Mouse (Mus musculus) myocyte (in vitro differentiated cells): ENCODE results near the gene 1700042G07Rik. TPM values are rescaled to one million over a fixed set of nuclear protein-coding genes. Genes with fewer than 3 reads are reported as not detected.
A peak's percentile ranks its signal among the peaks of the same experiment; 100 is the strongest.

Experiments used
- H3K27me3 ChIP-seq: one replicate; pipeline ENCODE4 v1.6.1; 2011; ENCODE audit not compliant: control insufficient read depth, insufficient read depth, insufficient read length
- H3K36me3 ChIP-seq: one replicate; pipeline ENCODE4 v1.6.1; 2011; ENCODE audit not compliant: control insufficient read depth, insufficient read depth
- H3K4me2 ChIP-seq: one replicate; pipeline ENCODE4 v1.6.1; 2011; ENCODE audit warnings: low read depth, control low read depth
- H3K4me3 ChIP-seq: one replicate; pipeline ENCODE4 v1.5.1; 2011; ENCODE audit warnings: mild to moderate bottlenecking, control low read depth, moderate library complexity
- H3K79me2 ChIP-seq: one replicate; pipeline ENCODE4 v1.6.1; 2011; ENCODE audit not compliant: control insufficient read depth, insufficient read depth
- H3ac ChIP-seq: one replicate; pipeline ENCODE4 v1.6.1; 2011; ENCODE audit not compliant: control insufficient read depth, insufficient read length
- CEBPB ChIP-seq: IDR thresholded peaks from 2 replicates; pipeline ENCODE4 v1.6.1; 2011; ENCODE audit warnings: mild to moderate bottlenecking, moderate library complexity; ENCODE audit not compliant: poor library complexity, insufficient read depth, severe bottlenecking
- E2F4 ChIP-seq: IDR thresholded peaks from one replicate; pipeline ENCODE4 v1.6.1; 2011; ENCODE audit warnings: mild to moderate bottlenecking, control low read depth, moderate library complexity; ENCODE audit not compliant: insufficient read depth
- MAX ChIP-seq: IDR thresholded peaks from one replicate; pipeline ENCODE4 v1.6.1; 2011; ENCODE audit warnings: low read depth, mild to moderate bottlenecking, control low read depth
- MYOD1 ChIP-seq, 3 experiments: IDR thresholded peaks; one replicate each; pipeline ENCODE4 v1.6.1; 2011; ENCODE audit warnings: control low read depth in 2 of 3, low read depth in 2 of 3, mild to moderate bottlenecking in 2 of 3, moderate library complexity in 1 of 3; ENCODE audit not compliant: insufficient read length in 2 of 3, control insufficient read depth in 1 of 3
- MYOG ChIP-seq, 3 experiments: IDR thresholded peaks; one replicate each; pipeline ENCODE4 v1.6.1; 2011; ENCODE audit warnings: control low read depth in 2 of 3, low read depth in 2 of 3, mild to moderate bottlenecking in 2 of 3; ENCODE audit not compliant: insufficient read length in 2 of 3, control insufficient read depth in 1 of 3, insufficient read depth in 1 of 3
- POLR2A ChIP-seq: IDR thresholded peaks from one replicate; pipeline ENCODE4 v1.6.1; 2011; ENCODE audit warnings: low read depth, mild to moderate bottlenecking, control low read depth, moderate library complexity; ENCODE audit not compliant: insufficient read length
- POLR2AphosphoS2 ChIP-seq: IDR thresholded peaks from one replicate; pipeline ENCODE4 v1.6.1; 2011; ENCODE audit warnings: low read depth, control low read depth; ENCODE audit not compliant: insufficient read length
- REST ChIP-seq: IDR thresholded peaks from one replicate; pipeline ENCODE4 v1.6.1; 2011; ENCODE audit warnings: mild to moderate bottlenecking, control low read depth, moderate library complexity; ENCODE audit not compliant: insufficient read depth, insufficient read length
- SRF ChIP-seq: IDR thresholded peaks from one replicate; pipeline ENCODE4 v1.6.1; 2011; ENCODE audit warnings: low read depth; ENCODE audit not compliant: control insufficient read depth, insufficient read length
- TCF12 ChIP-seq: IDR thresholded peaks from one replicate; pipeline ENCODE4 v1.6.1; 2011; ENCODE audit warnings: mild to moderate bottlenecking, control low read depth; ENCODE audit not compliant: poor library complexity, insufficient read depth, severe bottlenecking
- TCF3 ChIP-seq: IDR thresholded peaks from one replicate; pipeline ENCODE4 v1.6.1; 2011; ENCODE audit warnings: low read depth, control low read depth; ENCODE audit not compliant: insufficient read length
- USF1 ChIP-seq: IDR thresholded peaks from one replicate; pipeline ENCODE4 v1.6.1; 2011; ENCODE audit warnings: low read depth, mild to moderate bottlenecking, control low read depth, moderate library complexity
- polyA plus RNA-seq: library from polyadenylated mRNA; unstranded; fragments of >200 nt; fragmentation: generic; extraction: Trizol; gene quantifications from one replicate; pipeline ENCODE4 v1.2.1, GENCODE M21; 2012; ENCODE audit warnings: missing spikeins

The 1700042G07Rik gene
- polyA plus RNA-seq, 1 experiment = not detected

DNA sequence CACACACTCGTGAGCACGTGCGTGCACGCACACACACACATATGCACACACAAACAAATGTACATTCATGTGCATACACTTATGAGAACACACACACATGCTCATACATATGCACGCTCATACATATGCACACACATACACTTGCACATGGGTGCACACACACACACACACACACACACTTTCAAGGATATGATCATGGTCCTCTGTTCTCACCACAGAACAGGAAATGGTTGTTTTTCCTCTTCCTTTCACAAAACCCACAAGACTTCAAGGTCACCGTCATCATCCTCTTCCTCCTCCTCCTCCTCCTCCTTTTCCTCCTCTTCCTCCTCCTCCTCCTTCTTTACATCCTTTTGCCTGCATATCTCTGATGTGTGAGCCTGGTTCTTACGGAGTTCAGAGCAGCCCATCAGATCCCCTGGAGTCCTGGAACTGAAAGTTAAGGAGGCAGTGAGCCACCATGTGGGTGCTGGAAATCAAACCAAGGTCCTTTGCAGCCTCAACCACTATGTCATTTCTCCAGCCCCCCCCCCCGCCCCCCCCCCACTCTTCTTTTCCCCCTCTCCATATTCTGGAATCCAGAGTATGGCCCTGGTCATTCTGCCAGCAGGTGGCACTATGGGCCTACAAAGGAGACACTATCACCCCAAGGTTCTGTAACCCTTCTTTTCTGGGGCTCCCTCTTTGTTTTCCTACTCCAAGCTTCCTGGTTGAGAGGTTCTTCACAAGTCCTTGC lies 4.4 kb upstream of the 1700042G07Rik start:
- no peak overlapping the region for H3K4me2 ChIP-seq
- no peak overlapping the region for H3ac ChIP-seq
- no peak overlapping the region for H3K4me3 ChIP-seq
- no peak for TF ChIP-seq POLR2A
- no peak for TF ChIP-seq TCF12
- TF ChIP-seq E2F4 = no peak
- no peak for TF ChIP-seq REST
- no peak for TF ChIP-seq MYOG (IDR thresholded peaks at IDR 0.05; ENCODE audit: control insufficient read depth in 1 of 3, insufficient read depth in 1 of 3, insufficient read length in 2 of 3, low read depth in 2 of 3)
- TF ChIP-seq POLR2AphosphoS2 = no peak
- no peak for TF ChIP-seq CEBPB
- TF ChIP-seq MAX = no peak
- no peak for TF ChIP-seq TCF3
- TF ChIP-seq MYOD1 (IDR thresholded peaks at IDR 0.05; ENCODE audit: control insufficient read depth in 1 of 3, insufficient read length in 2 of 3, low read depth in 2 of 3) = no peak
- no peak for TF ChIP-seq SRF
- TF ChIP-seq USF1 = no peak
- H3K36me3 ChIP-seq = no peaks in the 10 kb centered on the region
- no peaks in the 10 kb centered on the region for H3K79me2 ChIP-seq
- H3K27me3 ChIP-seq = no peaks in the 10 kb centered on the region

DNA sequence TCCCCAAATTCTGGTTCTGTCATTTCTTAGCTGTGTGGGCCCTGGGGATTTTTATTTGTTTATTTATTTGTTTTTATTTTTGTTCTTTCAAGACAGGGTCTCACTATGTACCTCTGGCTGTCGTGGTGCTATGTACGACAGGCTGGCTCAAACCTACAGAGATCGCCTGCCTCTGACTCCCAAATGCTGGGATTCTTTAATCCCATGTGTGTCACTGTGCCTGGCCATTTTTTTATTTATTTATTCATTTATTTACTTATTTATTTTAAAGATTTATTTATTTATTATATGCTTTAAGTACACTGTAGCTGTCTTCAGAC lies 3.9 kb upstream of the 1700042G07Rik start:
- Histone ChIP-seq H3ac (no peak overlapping the region), H3K27me3 (no peaks in the 10 kb centered on the region), H3K36me3 (no peaks in the 10 kb centered on the region), H3K79me2 (no peaks in the 10 kb centered on the region), H3K4me2 (no peak overlapping the region), H3K4me3 (no peak overlapping the region)
- TF ChIP-seq MYOG (IDR thresholded peaks at IDR 0.05; ENCODE audit: control insufficient read depth in 1 of 3, insufficient read depth in 1 of 3, insufficient read length in 2 of 3, low read depth in 2 of 3) (no peak), SRF (no peak), MAX (no peak), TCF3 (no peak), POLR2AphosphoS2 (no peak), TCF12 (no peak), USF1 (no peak), POLR2A (no peak), E2F4 (no peak), MYOD1 (IDR thresholded peaks at IDR 0.05; ENCODE audit: control insufficient read depth in 1 of 3, insufficient read length in 2 of 3, low read depth in 2 of 3) (no peak), CEBPB (no peak), REST (no peak)

DNA sequence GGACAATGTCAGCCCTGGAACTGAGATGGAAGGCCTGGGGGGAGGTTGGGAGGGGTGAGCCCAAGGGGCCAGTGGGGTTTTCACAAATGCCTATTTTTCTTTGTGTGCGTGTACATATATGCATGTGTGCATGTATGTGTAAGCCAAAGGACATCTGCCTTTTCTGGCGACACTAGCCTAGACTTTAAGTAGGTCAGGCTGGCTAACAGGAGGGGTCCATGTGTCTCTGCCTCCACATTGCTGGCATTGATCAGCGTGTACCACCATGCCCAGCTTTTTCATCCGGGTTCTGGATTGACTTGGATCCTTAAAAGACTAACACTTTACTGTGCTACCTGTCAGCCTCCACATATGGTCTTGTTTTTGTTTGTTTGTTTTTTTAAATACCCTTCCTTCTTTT lies 580 bp downstream of the 1700042G07Rik start:
- TF ChIP-seq TCF3 (no peak), TCF12 (no peak), MAX (no peak), POLR2A (no peak), MYOG (IDR thresholded peaks at IDR 0.05; ENCODE audit: control insufficient read depth in 1 of 3, insufficient read depth in 1 of 3, insufficient read length in 2 of 3, low read depth in 2 of 3) (no peak), POLR2AphosphoS2 (no peak), CEBPB (no peak), USF1 (no peak), E2F4 (no peak), SRF (no peak), REST (no peak), MYOD1 (IDR thresholded peaks at IDR 0.05; ENCODE audit: control insufficient read depth in 1 of 3, insufficient read length in 2 of 3, low read depth in 2 of 3) (no peak)

DNA sequence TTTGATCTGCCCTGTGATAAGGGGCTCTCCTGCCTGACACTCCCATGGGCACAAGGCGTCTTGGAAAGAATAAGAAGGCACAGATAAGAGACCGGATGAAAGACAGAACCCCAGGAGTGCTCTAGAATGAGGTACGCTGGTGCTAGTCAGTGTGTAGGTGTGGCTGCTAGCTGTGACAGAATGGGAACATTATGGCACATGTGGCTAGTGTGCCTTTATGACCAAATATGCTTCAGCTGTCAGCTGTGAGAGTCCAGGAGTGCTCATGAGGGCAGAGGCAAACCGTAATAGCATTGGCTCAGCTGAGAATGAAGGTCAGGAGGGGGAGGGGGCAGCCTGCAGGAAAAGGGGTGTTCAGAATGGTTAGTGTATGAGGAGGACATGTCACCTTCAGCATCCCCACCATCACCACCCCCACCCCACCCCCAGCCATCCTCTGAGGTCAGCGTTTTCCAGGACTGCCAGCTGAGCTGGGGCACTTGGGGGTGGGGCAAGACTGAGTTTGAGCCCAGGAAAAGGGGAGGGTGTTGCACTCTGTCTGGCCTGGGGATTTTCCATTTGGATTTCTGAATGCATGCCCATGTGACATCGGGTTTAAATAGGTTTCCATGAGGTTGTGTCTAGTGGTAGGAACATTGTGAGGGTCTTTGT lies 1.4 kb downstream of the 1700042G07Rik start:
- Histone ChIP-seq H3K4me2 (peak overlapping the region; percentile 68), H3K79me2 (no peaks in the 10 kb centered on the region), H3K27me3 (no peaks in the 10 kb centered on the region), H3K4me3 (no peak overlapping the region), H3ac (no peak overlapping the region), H3K36me3 (no peaks in the 10 kb centered on the region)
- TF ChIP-seq E2F4 (no peak), REST (no peak), POLR2AphosphoS2 (no peak), TCF12 (no peak), SRF (peak; percentile 69), MYOD1 (IDR thresholded peaks at IDR 0.05; ENCODE audit: control insufficient read depth in 1 of 3, insufficient read length in 2 of 3, low read depth in 2 of 3) (peak in 1 of 3 experiments; percentile 65), TCF3 (no peak), POLR2A (no peak), CEBPB (no peak), USF1 (peak; percentile 50), MYOG (IDR thresholded peaks at IDR 0.05; ENCODE audit: control insufficient read depth in 1 of 3, insufficient read depth in 1 of 3, insufficient read length in 2 of 3, low read depth in 2 of 3) (peak; percentile 41 to 48 (median 46)), MAX (no peak)

More for the DNA sequence above, 580 bp downstream of the 1700042G07Rik start:
- Histone ChIP-seq H3K79me2 (no peaks in the 10 kb centered on the region), H3K4me3 (no peak overlapping the region), H3ac (no peak overlapping the region), H3K27me3 (no peaks in the 10 kb centered on the region), H3K36me3 (no peaks in the 10 kb centered on the region), H3K4me2 (no peak overlapping the region)
